Mouse (Mus musculus): ENCODE measurements at regions not wholly inside any gene's neighbourhood (a gene's known extent, or its start where the extent isn't known, plus 50 kb on each side); places are given as distances from the start of the nearest gene placed in this dataset.

- DNase-seq (ENCODE audit: low read depth, low spot score), result no peak
These were observed 289.6 kb downstream of the Kcnrg start for GRCm38 (mm10) chr14:61896879-61897278.

GRCm38 (mm10) chr14:61898664-61899063 is 291.4 kb downstream of the Kcnrg start:
- DNase-seq (ENCODE audit: low read depth, low spot score), result no peak

DNA sequence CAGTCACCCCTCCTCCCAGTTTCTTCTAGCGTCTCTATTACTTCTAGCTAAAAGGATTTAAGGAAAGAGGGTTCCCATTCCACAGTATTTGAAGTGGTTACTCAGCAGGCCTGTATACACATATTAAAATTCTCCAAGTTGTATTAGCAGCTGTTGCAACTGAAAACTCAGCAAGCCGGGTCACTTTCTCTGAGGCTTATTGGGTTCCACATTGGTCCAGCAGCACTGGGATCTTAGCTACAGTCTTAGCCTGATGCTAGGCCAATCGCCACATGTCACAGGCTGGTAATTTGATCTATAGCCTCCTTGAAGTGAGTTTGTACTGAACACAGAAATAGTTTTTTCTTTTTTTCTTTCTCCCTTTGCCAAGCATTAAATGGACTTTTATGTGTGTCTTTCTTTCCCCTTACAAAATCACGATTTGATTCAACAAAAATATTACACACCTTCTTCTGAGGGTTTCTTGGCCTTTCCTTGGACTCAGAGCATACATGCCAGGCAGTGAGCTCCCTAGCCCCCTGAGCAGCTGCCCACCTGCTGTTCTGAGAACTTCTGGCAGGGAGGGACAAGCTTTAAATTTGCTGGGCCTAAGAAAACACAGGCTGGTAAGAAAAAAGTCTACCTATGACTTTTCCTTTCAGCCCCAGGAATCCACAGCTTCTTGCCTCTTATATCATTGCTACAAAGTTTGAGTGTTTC is 297.3 kb downstream of the Kcnrg start:
- DNase-seq (ENCODE audit: low read depth, low spot score), result no peak

DNA sequence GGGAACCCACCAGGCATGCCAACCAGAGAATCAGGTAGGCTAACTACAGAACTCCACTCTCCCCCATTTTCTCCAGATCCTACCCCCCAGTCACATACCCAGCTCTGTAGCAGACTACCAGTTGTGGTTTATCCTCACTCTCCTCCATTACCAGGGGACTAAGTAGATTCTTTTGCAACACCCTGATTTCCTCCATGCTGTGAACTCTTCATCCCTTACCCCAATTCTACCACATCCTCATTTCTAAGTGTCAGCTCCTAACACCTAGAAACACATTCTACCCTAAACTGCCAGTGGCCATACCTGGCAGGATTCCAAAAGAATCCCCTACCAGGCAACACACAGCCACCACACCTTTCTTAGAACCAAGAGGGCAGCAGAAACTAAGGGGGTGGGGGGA is 310.9 kb downstream of the Kcnrg start:
- DNase-seq (ENCODE audit: low read depth, low spot score), result no peak

DNA sequence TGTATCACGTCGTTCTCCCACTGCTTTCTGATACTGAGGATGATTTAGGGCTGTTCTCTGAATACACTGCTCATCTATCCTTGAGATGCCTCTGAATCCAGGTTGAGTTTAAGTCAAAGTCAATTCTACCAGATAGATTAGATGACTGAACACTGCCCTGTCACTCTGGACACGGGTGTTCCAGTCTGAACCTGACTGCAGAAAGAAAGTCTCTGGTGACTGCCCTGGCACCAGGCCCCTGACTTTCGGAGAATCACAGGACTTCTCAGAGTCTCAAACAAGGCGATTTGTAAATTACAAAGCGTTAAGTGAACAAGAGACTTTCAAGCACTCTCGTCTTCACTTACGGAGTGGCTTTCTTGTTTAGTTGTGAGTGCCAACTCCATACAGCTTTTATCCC is 324.6 kb downstream of the Kcnrg start:
- no peak for DNase-seq (ENCODE audit: low read depth, low spot score)

- DNase-seq (ENCODE audit: low read depth, low spot score), result no peak
These were observed 334.4 kb downstream of the Kcnrg start for GRCm38 (mm10) chr14:61941682-61942081.

- no peak for DNase-seq (ENCODE audit: low read depth, low spot score)
These were observed 338.4 kb downstream of the Kcnrg start for GRCm38 (mm10) chr14:61945659-61946058.

DNA sequence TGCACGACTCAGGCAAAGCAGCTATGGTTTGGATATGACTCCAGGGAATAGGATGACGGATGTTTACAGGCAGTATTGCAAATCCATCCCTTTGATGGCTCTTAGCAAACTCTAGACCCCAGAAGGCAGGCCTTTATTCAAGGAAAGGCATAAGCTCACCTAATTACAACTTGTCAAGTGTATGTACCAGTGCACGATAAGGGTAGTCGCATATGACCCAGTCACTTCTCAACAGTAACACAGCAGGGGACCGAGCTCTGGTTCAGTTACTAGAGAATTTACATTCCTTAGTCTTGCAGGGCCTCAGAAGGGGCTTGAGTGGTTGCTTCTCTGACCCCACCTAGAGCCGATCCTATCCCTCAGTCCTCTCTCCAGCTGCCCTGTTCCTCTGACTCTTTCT is 342.2 kb downstream of the Kcnrg start:
- no peak for DNase-seq (ENCODE audit: low read depth, low spot score)

DNA sequence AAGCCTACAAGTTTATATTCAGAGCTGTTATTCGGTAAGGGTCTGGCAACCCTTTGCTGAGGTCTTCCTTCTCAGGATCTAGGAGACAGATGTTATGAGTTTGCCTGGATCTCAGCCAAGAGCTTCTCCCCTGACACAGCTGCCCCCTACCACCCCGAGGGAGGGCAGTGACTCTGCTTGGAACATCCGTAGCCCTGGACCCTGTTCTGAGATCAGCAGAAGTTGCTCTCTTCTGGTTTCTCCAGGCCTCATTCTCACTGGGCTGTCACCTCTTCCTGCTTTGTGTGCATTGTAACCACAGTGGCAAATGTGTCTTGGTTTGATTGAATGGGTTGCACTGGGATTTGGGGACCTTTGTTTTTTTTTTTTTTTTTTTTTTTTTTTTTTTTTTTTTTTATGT is 342.4 kb upstream of the Rnaseh2b start:
- DNase-seq (ENCODE audit: low read depth, low spot score), result no peak

GRCm38 (mm10) chr14:61953029-61953428 is 339.4 kb upstream of the Rnaseh2b start:
- no peak for DNase-seq (ENCODE audit: low read depth, low spot score)

- no peak for DNase-seq (ENCODE audit: low read depth, low spot score)
These were observed 337.0 kb upstream of the Rnaseh2b start for GRCm38 (mm10) chr14:61955416-61955815.

DNA sequence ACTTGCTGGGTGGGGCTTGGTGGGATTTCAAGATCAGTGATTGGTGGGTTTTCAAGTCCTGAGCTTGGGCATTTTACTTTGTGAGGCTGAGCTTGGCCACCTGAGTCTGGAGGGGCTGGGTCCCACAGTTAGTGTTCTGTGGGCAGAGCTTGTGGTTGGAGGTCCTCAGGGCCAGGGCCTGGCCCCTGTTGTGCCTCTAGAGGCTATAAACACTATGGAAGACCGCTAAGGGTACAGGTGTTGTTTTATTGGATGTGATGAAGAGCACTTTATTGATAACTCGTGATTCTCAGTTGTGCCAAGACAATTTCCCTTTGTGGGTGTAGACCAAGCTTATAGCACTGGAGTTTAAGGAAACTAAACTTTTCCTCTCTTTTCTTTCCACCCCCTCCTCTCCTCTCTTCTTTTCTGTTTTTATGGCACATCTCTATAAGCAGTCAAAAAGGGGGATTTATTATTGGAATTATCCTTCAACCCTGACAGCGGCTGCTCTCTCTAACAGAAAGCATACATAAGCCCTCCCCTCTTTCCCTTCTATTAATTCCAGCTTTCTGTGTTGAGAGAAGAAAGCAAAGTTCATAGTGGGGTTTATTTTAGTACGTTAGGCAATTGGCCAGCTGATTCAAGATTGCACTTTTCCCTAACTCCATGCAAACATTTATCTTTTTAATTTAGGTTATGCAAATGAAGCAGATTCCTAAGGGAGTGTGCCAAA is 332.0 kb upstream of the Rnaseh2b start:
- DNase-seq (ENCODE audit: low read depth, low spot score), result no peak

DNA sequence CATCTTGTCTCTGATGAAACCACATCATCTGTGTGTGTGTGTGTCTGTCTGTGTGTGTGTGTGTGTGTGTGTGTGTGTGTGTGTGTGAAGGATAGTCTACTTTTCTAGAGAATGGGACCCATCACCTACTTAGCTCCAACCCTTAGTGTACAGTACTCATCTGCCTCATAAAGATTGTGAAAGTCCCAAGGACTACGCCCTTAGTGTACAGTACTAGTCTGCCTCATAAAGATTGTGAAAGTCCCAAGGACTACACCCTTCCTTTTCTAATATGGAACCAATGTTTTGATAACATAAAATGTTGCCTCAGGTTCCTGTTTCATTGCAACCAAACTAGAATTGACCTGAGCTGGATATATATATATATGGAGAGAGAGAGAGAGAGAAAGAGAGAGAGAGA is 323.9 kb upstream of the Rnaseh2b start:
- no peak for DNase-seq (ENCODE audit: low read depth, low spot score)

DNA sequence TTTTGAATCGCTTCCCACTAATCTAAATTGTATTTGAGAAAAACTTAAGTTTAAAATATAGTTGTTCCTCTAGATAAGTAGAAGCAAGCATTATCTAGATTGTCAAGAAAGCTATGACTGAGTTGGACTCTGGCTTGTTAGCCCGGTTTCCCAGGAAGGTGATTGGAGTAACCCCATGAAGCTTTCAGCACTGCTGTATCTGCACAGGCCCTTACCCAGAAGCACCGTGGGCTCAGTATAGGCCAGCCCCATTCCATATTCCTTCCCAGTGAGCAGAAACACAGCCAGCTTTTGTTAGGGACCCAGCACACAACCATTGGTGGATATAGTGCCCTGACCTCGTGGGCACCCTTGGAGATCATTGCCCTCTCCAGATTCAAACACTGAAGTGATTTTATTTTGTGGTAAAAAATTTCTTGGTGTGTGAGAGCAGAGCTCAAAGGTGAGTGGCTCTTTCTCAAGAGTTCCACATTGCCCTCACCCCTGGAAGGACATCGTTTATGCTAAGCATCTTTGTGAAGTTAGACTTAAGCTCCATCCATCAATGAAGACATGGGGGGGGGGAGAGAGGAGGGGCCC is 323.3 kb upstream of the Rnaseh2b start:
- no peak for DNase-seq (ENCODE audit: low read depth, low spot score)

DNA sequence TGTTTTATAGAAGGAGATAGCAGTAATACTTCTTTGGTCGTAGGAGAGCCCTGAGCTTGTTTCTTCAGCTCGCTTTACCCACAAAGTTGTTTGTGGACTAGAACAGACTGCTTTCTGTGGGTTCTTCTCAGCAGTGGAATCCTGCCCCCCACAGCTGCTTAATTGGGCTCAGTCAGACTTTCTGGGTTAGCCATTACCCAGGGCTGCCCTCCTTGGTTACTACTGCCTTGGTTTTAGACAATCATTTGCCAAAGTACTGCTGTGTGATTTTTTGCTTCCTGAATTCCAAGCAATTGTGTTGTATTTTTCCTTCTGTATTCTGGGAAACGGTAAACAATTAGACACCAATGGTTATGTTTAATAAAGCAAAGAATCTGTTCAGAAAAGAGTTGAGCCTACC is 321.8 kb upstream of the Rnaseh2b start:
- DNase-seq (ENCODE audit: low read depth, low spot score), result no peak

- peak; percentile 82 for DNase-seq (ENCODE audit: low read depth, low spot score)
These were observed 321.0 kb upstream of the Rnaseh2b start for GRCm38 (mm10) chr14:61971100-61972088.

- DNase-seq (ENCODE audit: low read depth, low spot score), result no peak
These were observed 317.1 kb upstream of the Rnaseh2b start for GRCm38 (mm10) chr14:61975301-61975732.

- peak; percentile 15 for DNase-seq (ENCODE audit: low read depth, low spot score)
These were observed 311.8 kb upstream of the Rnaseh2b start for GRCm38 (mm10) chr14:61980581-61980980.

DNA sequence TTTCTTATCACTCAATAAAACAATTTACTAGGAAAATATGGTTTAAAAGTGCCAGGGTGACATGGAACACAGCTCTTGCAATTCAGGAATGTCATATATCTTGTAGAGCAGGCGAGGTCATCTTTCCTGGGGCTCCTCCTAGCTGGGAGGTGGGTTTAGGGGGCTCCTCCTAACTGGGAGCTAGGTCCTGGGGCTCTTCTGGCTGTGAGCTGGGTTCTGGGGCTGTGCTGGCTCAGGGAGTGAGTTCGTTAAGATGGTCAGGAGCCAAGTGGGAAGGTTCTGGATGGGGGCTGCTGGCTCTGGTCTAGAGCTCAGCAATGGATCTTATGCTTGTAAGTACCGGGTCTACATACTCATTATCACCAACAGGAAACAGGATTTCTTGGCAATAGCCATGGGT is 306.8 kb upstream of the Rnaseh2b start:
- DNase-seq (ENCODE audit: low read depth, low spot score), result no peak

GRCm38 (mm10) chr14:61986203-61986602 is 306.2 kb upstream of the Rnaseh2b start:
- no peak for DNase-seq (ENCODE audit: low read depth, low spot score)

GRCm38 (mm10) chr14:61995253-61995652 is 297.1 kb upstream of the Rnaseh2b start:
- DNase-seq (ENCODE audit: low read depth, low spot score), result peak; percentile 39

GRCm38 (mm10) chr14:61997736-61998135 is 294.7 kb upstream of the Rnaseh2b start:
- DNase-seq (ENCODE audit: low read depth, low spot score), result no peak
